Mouse (Mus musculus): ENCODE measurements around the gene Slc16a2.
"Not testable (repeated sequence)": the region's sequence is repeated elsewhere in the genome, so short reads cannot be mapped to it uniquely, and the experiment has no call there.

Slc16a2 gene

GRCm38 (mm10) chrX:103734041-103734625 is 87.7 kb downstream of the Slc16a2 start:
- no peak for DNase-seq (ENCODE audit: low spot score in 2 of 2)

GRCm38 (mm10) chrX:103733091-103733490 is 88.7 kb downstream of the Slc16a2 start:
- no peak for DNase-seq (ENCODE audit: low spot score in 2 of 2)

GRCm38 (mm10) chrX:103732033-103732703 is 89.6 kb downstream of the Slc16a2 start:
- no peak for DNase-seq (ENCODE audit: low spot score in 2 of 2)

- DNase-seq (ENCODE audit: low spot score in 2 of 2), result no peak
Observed at GRCm38 (mm10) chrX:103722437-103722836, 99.3 kb downstream of the Slc16a2 start.

- no peak for DNase-seq (ENCODE audit: low spot score in 2 of 2)
Observed at GRCm38 (mm10) chrX:103719618-103720185, 102.1 kb downstream of the Slc16a2 start.

GRCm38 (mm10) chrX:103712922-103713321 is 108.9 kb downstream of the Slc16a2 start:
- no peak for DNase-seq (ENCODE audit: low spot score in 2 of 2)

- DNase-seq (ENCODE audit: low spot score in 2 of 2), result no peak
Observed at GRCm38 (mm10) chrX:103709671-103710070, 112.1 kb downstream of the Slc16a2 start.

- DNase-seq (ENCODE audit: low spot score in 2 of 2), result no peak
Observed at GRCm38 (mm10) chrX:103708592-103708991, 113.2 kb downstream of the Slc16a2 start.

- no peak for DNase-seq (ENCODE audit: low spot score in 2 of 2)
Observed at GRCm38 (mm10) chrX:103704611-103705010, 117.2 kb downstream of the Slc16a2 start.

- DNase-seq (ENCODE audit: low spot score in 2 of 2), result no peak
Observed at GRCm38 (mm10) chrX:103704024-103704423, 117.8 kb downstream of the Slc16a2 start.

- DNase-seq (ENCODE audit: low spot score in 2 of 2), result no peak
Observed at GRCm38 (mm10) chrX:103697796-103698195, 124.0 kb downstream of the Slc16a2 start.

- peak; percentile 21 to 43 for DNase-seq (ENCODE audit: low spot score in 2 of 2)
Observed at GRCm38 (mm10) chrX:103696081-103696519, 125.7 kb downstream of the Slc16a2 start.

GRCm38 (mm10) chrX:103695165-103695996 is 126.4 kb downstream of the Slc16a2 start:
- peak; percentile 48 to 56 for DNase-seq (ENCODE audit: low spot score in 2 of 2)

- DNase-seq (ENCODE audit: low spot score in 2 of 2), result no peak
Observed at GRCm38 (mm10) chrX:103694787-103695164, 127.0 kb downstream of the Slc16a2 start.

- DNase-seq (ENCODE audit: low spot score in 2 of 2), result no peak
Observed at GRCm38 (mm10) chrX:103694381-103694780, 127.4 kb downstream of the Slc16a2 start.

- no peak for DNase-seq (ENCODE audit: low spot score in 2 of 2)
Observed at GRCm38 (mm10) chrX:103692916-103693315, 128.9 kb downstream of the Slc16a2 start.

GRCm38 (mm10) chrX:103688551-103688950 is 133.2 kb downstream of the Slc16a2 start:
- no peak for DNase-seq (ENCODE audit: low spot score in 2 of 2)

- no peak for DNase-seq (ENCODE audit: low spot score in 2 of 2)
Observed at GRCm38 (mm10) chrX:103674674-103675073, 147.1 kb downstream of the Slc16a2 start.

GRCm38 (mm10) chrX:103673761-103674160 is 148.0 kb downstream of the Slc16a2 start:
- DNase-seq (ENCODE audit: low spot score in 2 of 2), result no peak

GRCm38 (mm10) chrX:103670245-103670644 is 151.5 kb downstream of the Slc16a2 start:
- no peak for DNase-seq (ENCODE audit: low spot score in 2 of 2)

- not testable (repeated sequence) for DNase-seq (ENCODE audit: low spot score in 2 of 2)
Observed at GRCm38 (mm10) chrX:103664445-103664844, 157.3 kb downstream of the Slc16a2 start.

- DNase-seq (ENCODE audit: low spot score in 2 of 2), result peak in 1 of 2 experiments; percentile 2
Observed at GRCm38 (mm10) chrX:103658985-103659384, 162.8 kb downstream of the Slc16a2 start.
